Mouse (Mus musculus): Measurements from ENCODE around the gene Gm9736. TPM values are rescaled to one million over a fixed set of nuclear protein-coding genes. Genes with fewer than 3 reads are reported as not detected.
"Not testable (repeated sequence)": the region's sequence is repeated elsewhere in the genome, so short reads cannot be mapped to it uniquely, and the experiment has no call there.

Gm9736 gene
- total RNA-seq, 2 experiments from 2014 or later: not detected

GRCm38 (mm10) chr10:77735928-77736327 lies 15.2 kb downstream of the Gm9736 start:
- ATAC-seq (replicated peaks; ENCODE audit: low FRiP score, low TSS enrichment, poor library complexity, severe bottlenecking): no peak

GRCm38 (mm10) chr10:77729241-77729640 lies 21.9 kb downstream of the Gm9736 start:
- ATAC-seq (replicated peaks; ENCODE audit: low FRiP score, low TSS enrichment, poor library complexity, severe bottlenecking): 0 out of 2 replicates have a peak, but pooled peaks have one; percentile 37

GRCm38 (mm10) chr10:77728280-77728679 lies 22.9 kb downstream of the Gm9736 start:
- ATAC-seq (replicated peaks; ENCODE audit: low FRiP score, low TSS enrichment, poor library complexity, severe bottlenecking): no peak

- no peak for ATAC-seq (replicated peaks; ENCODE audit: low FRiP score, low TSS enrichment, poor library complexity, severe bottlenecking)
Observed at GRCm38 (mm10) chr10:77726186-77726585, 25.0 kb downstream of the Gm9736 start, which contains the start of gene Gm10100. TSS of gene Gm10100 (plus strand) at chr10:77726486.

GRCm38 (mm10) chr10:77724855-77725254 lies 26.3 kb downstream of the Gm9736 start:
- ATAC-seq (replicated peaks; ENCODE audit: low FRiP score, low TSS enrichment, poor library complexity, severe bottlenecking): no peak

GRCm38 (mm10) chr10:77720299-77720698 lies 30.9 kb downstream of the Gm9736 start, which contains the start of gene Krtap12-1:
TSS of gene Krtap12-1 (plus strand) at chr10:77720599.
- ATAC-seq (replicated peaks; ENCODE audit: low FRiP score, low TSS enrichment, poor library complexity, severe bottlenecking): not testable (repeated sequence)

- no peak for ATAC-seq (replicated peaks; ENCODE audit: low FRiP score, low TSS enrichment, poor library complexity, severe bottlenecking)
Observed at GRCm38 (mm10) chr10:77715507-77715906, 35.6 kb downstream of the Gm9736 start, which contains the start of gene Gm10142. TSS of gene Gm10142 (plus strand) at chr10:77715807.

- no peak for ATAC-seq (replicated peaks; ENCODE audit: low FRiP score, low TSS enrichment, poor library complexity, severe bottlenecking)
Observed at GRCm38 (mm10) chr10:77713734-77714133, 37.4 kb downstream of the Gm9736 start.

GRCm38 (mm10) chr10:77711157-77711556 lies 40.0 kb downstream of the Gm9736 start, which contains the start of gene Gm10024:
TSS of gene Gm10024 (plus strand) at chr10:77711457.
- not testable (repeated sequence) for ATAC-seq (replicated peaks; ENCODE audit: low FRiP score, low TSS enrichment, poor library complexity, severe bottlenecking)

- ATAC-seq (replicated peaks; ENCODE audit: low FRiP score, low TSS enrichment, poor library complexity, severe bottlenecking): no peak
Observed at GRCm38 (mm10) chr10:77709831-77710230, 41.3 kb downstream of the Gm9736 start.

GRCm38 (mm10) chr10:77706326-77706725 lies 44.8 kb downstream of the Gm9736 start, which contains the start of gene Gm10272:
TSS of gene Gm10272 (plus strand) at chr10:77706626.
- no peak for ATAC-seq (replicated peaks; ENCODE audit: low FRiP score, low TSS enrichment, poor library complexity, severe bottlenecking)

Other genes with a start within 250 kb of the Gm9736 start
Only the 30 nearest of the 32 such genes appear.
- 10.4 and 26.2 TPM in 2 replicates for gene Itgb2, start 221.1 kb downstream of the Gm9736 start, total RNA-seq (2014; fragmentation: Nextera tagmentation)
- 13.2 and 14.2 TPM in 2 replicates for gene Itgb2, start 221.1 kb downstream of the Gm9736 start, total RNA-seq (2017)
- 31.7 and 48.4 TPM in 2 replicates for gene Pttg1ip, start 169.6 kb downstream of the Gm9736 start, total RNA-seq (2014; fragmentation: Nextera tagmentation)
- 36.3 and 37.6 TPM in 2 replicates for gene Pttg1ip, start 169.6 kb downstream of the Gm9736 start, total RNA-seq (2017)
- 71.3 and 81.0 TPM in 2 replicates for gene Sumo3, start 145.3 kb downstream of the Gm9736 start, total RNA-seq (2014; fragmentation: Nextera tagmentation)
- 150 and 265 TPM in 2 replicates for gene Sumo3, start 145.3 kb downstream of the Gm9736 start, total RNA-seq (2017)
- not detected in 2 replicates for gene Gm49325, start 145.2 kb downstream of the Gm9736 start, total RNA-seq (2014; fragmentation: Nextera tagmentation)
- gene Gm49325, start 145.2 kb downstream of the Gm9736 start, total RNA-seq (2017): not detected in 2 replicates
- gene Ube2g2, start 129.1 kb downstream of the Gm9736 start, total RNA-seq (2014; fragmentation: Nextera tagmentation): 39.4 and 43.2 TPM in 2 replicates
- 48.1 and 50.7 TPM in 2 replicates for gene Ube2g2, start 129.1 kb downstream of the Gm9736 start, total RNA-seq (2017)
- 0.22 TPM in 1 of 2 replicates, not detected in the other for gene Tspear, start 64.8 kb downstream of the Gm9736 start, total RNA-seq (2014; fragmentation: Nextera tagmentation)
- gene Tspear, start 64.8 kb downstream of the Gm9736 start, total RNA-seq (2017): not detected in 2 replicates
- not detected in 2 replicates for gene Gm19402, start 60.6 kb downstream of the Gm9736 start, total RNA-seq (2014; fragmentation: Nextera tagmentation)
- gene Gm19402, start 60.6 kb downstream of the Gm9736 start, total RNA-seq (2017): not detected in 2 replicates
- not detected in 2 replicates for gene Gm9508, start 54.1 kb downstream of the Gm9736 start, total RNA-seq (2014; fragmentation: Nextera tagmentation)
- not detected in 2 replicates for gene Gm9508, start 54.1 kb downstream of the Gm9736 start, total RNA-seq (2017)
- not detected in 2 replicates for gene Gm10272, start 44.7 kb downstream of the Gm9736 start, total RNA-seq (2014; fragmentation: Nextera tagmentation)
- not detected in 2 replicates for gene Gm10272, start 44.7 kb downstream of the Gm9736 start, total RNA-seq (2017)
- not detected in 2 replicates for gene Gm10024, start 39.9 kb downstream of the Gm9736 start, total RNA-seq (2014; fragmentation: Nextera tagmentation)
- not detected in 2 replicates for gene Gm10024, start 39.9 kb downstream of the Gm9736 start, total RNA-seq (2017)
- gene Gm10142, start 35.5 kb downstream of the Gm9736 start, total RNA-seq (2014; fragmentation: Nextera tagmentation): not detected in 2 replicates
- gene Gm10142, start 35.5 kb downstream of the Gm9736 start, total RNA-seq (2017): not detected in 2 replicates
- not detected in 2 replicates for gene Krtap12-1, start 30.8 kb downstream of the Gm9736 start, total RNA-seq (2014; fragmentation: Nextera tagmentation)
- gene Krtap12-1, start 30.8 kb downstream of the Gm9736 start, total RNA-seq (2017): not detected in 2 replicates
- not detected in 2 replicates for gene Gm10100, start 24.9 kb downstream of the Gm9736 start, total RNA-seq (2014; fragmentation: Nextera tagmentation)
- not detected in 2 replicates for gene Gm10100, start 24.9 kb downstream of the Gm9736 start, total RNA-seq (2017)
- not detected in 2 replicates for gene Gm18596, start 8.7 kb downstream of the Gm9736 start, total RNA-seq (2014; fragmentation: Nextera tagmentation)
- not detected in 2 replicates for gene Gm18596, start 8.7 kb downstream of the Gm9736 start, total RNA-seq (2017)
- gene Gm3233, start 8.3 kb upstream of the Gm9736 start, total RNA-seq (2014; fragmentation: Nextera tagmentation): not detected in 2 replicates
- gene Gm3233, start 8.3 kb upstream of the Gm9736 start, total RNA-seq (2017): not detected in 2 replicates
- not detected in 2 replicates for gene Gm3238, start 20.0 kb upstream of the Gm9736 start, total RNA-seq (2014; fragmentation: Nextera tagmentation)
- gene Gm3238, start 20.0 kb upstream of the Gm9736 start, total RNA-seq (2017): not detected in 2 replicates
- not detected in 2 replicates for gene Gm7138, start 25.6 kb upstream of the Gm9736 start, total RNA-seq (2014; fragmentation: Nextera tagmentation)
- not detected in 2 replicates for gene Gm7138, start 25.6 kb upstream of the Gm9736 start, total RNA-seq (2017)
- gene Gm3250, start 31.2 kb upstream of the Gm9736 start, total RNA-seq (2014; fragmentation: Nextera tagmentation): not detected in 2 replicates
- gene Gm3250, start 31.2 kb upstream of the Gm9736 start, total RNA-seq (2017): not detected in 2 replicates
- gene Gm7137, start 36.8 kb upstream of the Gm9736 start, total RNA-seq (2014; fragmentation: Nextera tagmentation): not detected in 2 replicates
- not detected in 2 replicates for gene Gm7137, start 36.8 kb upstream of the Gm9736 start, total RNA-seq (2017)
- gene Gm9639, start 43.7 kb upstream of the Gm9736 start, total RNA-seq (2014; fragmentation: Nextera tagmentation): not detected in 2 replicates
- gene Gm9639, start 43.7 kb upstream of the Gm9736 start, total RNA-seq (2017): not detected in 2 replicates
- gene Gm19668, start 47.8 kb upstream of the Gm9736 start, total RNA-seq (2014; fragmentation: Nextera tagmentation): not detected in 2 replicates
- gene Gm19668, start 47.8 kb upstream of the Gm9736 start, total RNA-seq (2017): not detected in 2 replicates
- gene Gm9507, start 60.5 kb upstream of the Gm9736 start, total RNA-seq (2014; fragmentation: Nextera tagmentation): not detected in 2 replicates
- gene Gm9507, start 60.5 kb upstream of the Gm9736 start, total RNA-seq (2017): not detected in 2 replicates
- not detected in 2 replicates for gene Gm2696, start 63.3 kb upstream of the Gm9736 start, total RNA-seq (2014; fragmentation: Nextera tagmentation)
- gene Gm2696, start 63.3 kb upstream of the Gm9736 start, total RNA-seq (2017): not detected in 2 replicates
- gene Krtap10-4, start 75.7 kb upstream of the Gm9736 start, total RNA-seq (2014; fragmentation: Nextera tagmentation): not detected in 2 replicates
- gene Krtap10-4, start 75.7 kb upstream of the Gm9736 start, total RNA-seq (2017): not detected in 2 replicates
- not detected in 2 replicates for gene Krtap10-10, start 84.6 kb upstream of the Gm9736 start, total RNA-seq (2014; fragmentation: Nextera tagmentation)
- gene Krtap10-10, start 84.6 kb upstream of the Gm9736 start, total RNA-seq (2017): not detected in 2 replicates
- not detected in 2 replicates for gene Gm36176, start 95.4 kb upstream of the Gm9736 start, total RNA-seq (2014; fragmentation: Nextera tagmentation)
- not detected in 2 replicates for gene Gm36176, start 95.4 kb upstream of the Gm9736 start, total RNA-seq (2017)
- gene Gm10318, start 101.5 kb upstream of the Gm9736 start, total RNA-seq (2014; fragmentation: Nextera tagmentation): not detected in 2 replicates
- gene Gm10318, start 101.5 kb upstream of the Gm9736 start, total RNA-seq (2017): not detected in 2 replicates
- gene Gm3285, start 110.6 kb upstream of the Gm9736 start, total RNA-seq (2014; fragmentation: Nextera tagmentation): not detected in 2 replicates
- gene Gm3285, start 110.6 kb upstream of the Gm9736 start, total RNA-seq (2017): not detected in 2 replicates
- not detected in 2 replicates for gene Lrrc3, start 151.2 kb upstream of the Gm9736 start, total RNA-seq (2014; fragmentation: Nextera tagmentation)
- gene Lrrc3, start 151.2 kb upstream of the Gm9736 start, total RNA-seq (2017): not detected in 2 replicates
- 0.15 TPM in 1 of 2 replicates, not detected in the other for gene Trpm2, start 219.2 kb upstream of the Gm9736 start, total RNA-seq (2014; fragmentation: Nextera tagmentation)
- 0.23 TPM in 1 of 2 replicates, not detected in the other for gene Trpm2, start 219.2 kb upstream of the Gm9736 start, total RNA-seq (2017)